ENCODE assay signal across 8 mouse cellular contexts in genomic region chr11:103360661-103361081, GRCm38 (mm10). TPM values are rescaled to one million over a fixed set of nuclear protein-coding genes. Genes with fewer than 3 reads are reported as not detected.
A peak's percentile ranks its signal among the peaks of the same experiment; 100 is the strongest.
DNase-seq lines count a peak whose midpoint lies in the region; ATAC-seq and TF ChIP-seq lines count a peak whose summit lies in the region.

No protein-coding gene starts in this region.

- H3K27me3 ChIP-seq in heart, embryonic 10.5 days (ENCODE audit: insufficient read depth, poor library complexity, severe bottlenecking), result peaks cover 92% of the 10 kb centered on the region
- H3K27me3 ChIP-seq in E14TG2a.4 (ENCODE audit: insufficient read depth, low read length), result peaks cover 59% of the 10 kb centered on the region
- peaks cover 100% of the 10 kb centered on the region for H3K27me3 ChIP-seq in forebrain, embryonic 10.5 days (ENCODE audit: poor library complexity, severe bottlenecking)
- H3K27me3 ChIP-seq in limb, embryonic 14.5 days (ENCODE audit: control insufficient read depth, insufficient read depth, low read length), result peaks cover 79% of the 10 kb centered on the region
- peaks cover 28% of the 10 kb centered on the region for H3K27me3 ChIP-seq in stomach, embryonic 16.5 days (ENCODE audit: control insufficient read depth, insufficient read depth, low read length)

- WGBS in heart, embryonic 10.5 days, result 4% methylated on average over 42 of the region's 48 CpGs
- 3% methylated on average over 48 of the region's 48 CpGs for WGBS in forebrain, embryonic 10.5 days
- WGBS in limb, embryonic 14.5 days, result 3% methylated on average over 41 of the region's 48 CpGs
- WGBS in stomach, embryonic 16.5 days, result 3% methylated on average over 48 of the region's 48 CpGs

- H3K27ac ChIP-seq in heart, embryonic 10.5 days, result peak overlapping the region; percentile 89
- peak overlapping the region; percentile 83 for H3K27ac ChIP-seq in forebrain, embryonic 10.5 days
- H3K27ac ChIP-seq in limb, embryonic 14.5 days (replicated peaks; ENCODE audit: low read depth, low read length), result no peak overlapping the region
- peak overlapping the region; percentile 90 for H3K27ac ChIP-seq in stomach, embryonic 16.5 days (ENCODE audit: low read length)

- peak overlapping the region; percentile 57 for H3K9ac ChIP-seq in limb, embryonic 14.5 days (ENCODE audit: low read depth, low read length, severe bottlenecking)
- H3K9ac ChIP-seq in stomach, embryonic 16.5 days (ENCODE audit: low read length), result peak overlapping the region; percentile 88

- H3K4me3 ChIP-seq in heart, embryonic 10.5 days, result peak overlapping the region; percentile 68
- peak overlapping the region; percentile 82 for H3K4me3 ChIP-seq in E14TG2a.4 (replicated peaks; ENCODE audit: low read length)
- H3K4me3 ChIP-seq in forebrain, embryonic 10.5 days, result peak overlapping the region; percentile 62
- peak overlapping the region; percentile 47 for H3K4me3 ChIP-seq in limb, embryonic 14.5 days (replicated peaks; ENCODE audit: low read length)
- peak overlapping the region; percentile 56 for H3K4me3 ChIP-seq in stomach, embryonic 16.5 days (replicated peaks; ENCODE audit: low read length)

- DNase-seq in heart, embryonic 10.5 days (ENCODE audit: low spot score), result no peak
- no peak for DNase-seq in heart, postnatal 14 days
- DNase-seq in forebrain, embryonic 10.5 days (ENCODE audit: extremely low spot score, low spot score), result no peak
- no peak for DNase-seq in limb, embryonic 14.5 days (ENCODE audit: low spot score)
- no peak for DNase-seq in c-Kit-positive CD71-positive TER-119-positive erythroid progenitor cells, embryonic 14.5 days (ENCODE audit: low spot score)
- no peak for DNase-seq in ovary, postnatal 10 days (ENCODE audit: low spot score)

- no peak for TF ChIP-seq POLR2A in limb, embryonic 14.5 days (IDR thresholded peaks at IDR 0.05; ENCODE audit: borderline replicate concordance, extremely low read depth, insufficient read depth, insufficient read length)

- H3K9me3 ChIP-seq in heart, embryonic 10.5 days, result no peaks in the 10 kb centered on the region
- H3K9me3 ChIP-seq in E14TG2a.4 (ENCODE audit: low read length), result peaks cover 7% of the 10 kb centered on the region; the same call in 1 of the 2 replicates
- H3K9me3 ChIP-seq in forebrain, embryonic 10.5 days, result no peaks in the 10 kb centered on the region
- no peaks in the 10 kb centered on the region for H3K9me3 ChIP-seq in limb, embryonic 14.5 days (ENCODE audit: control insufficient read depth, low read length)
- H3K9me3 ChIP-seq in stomach, embryonic 16.5 days (replicated peaks; ENCODE audit: control insufficient read depth, low read length), result no peaks in the 10 kb centered on the region

- H3K36me3 ChIP-seq in heart, embryonic 10.5 days, result 0 out of 2 replicates have a peak, but pooled peaks cover 2% of the 10 kb centered on the region
- H3K36me3 ChIP-seq in E14TG2a.4 (ENCODE audit: insufficient read depth, low read length), result peaks cover 9% of the 10 kb centered on the region
- H3K36me3 ChIP-seq in forebrain, embryonic 10.5 days (replicated peaks), result 0 out of 2 replicates have a peak, but pooled peaks cover 2% of the 10 kb centered on the region
- H3K36me3 ChIP-seq in limb, embryonic 14.5 days (ENCODE audit: control insufficient read depth, insufficient read depth, low read length), result no peaks in the 10 kb centered on the region; the same call in 1 of the 2 replicates
- H3K36me3 ChIP-seq in stomach, embryonic 16.5 days (ENCODE audit: control insufficient read depth, insufficient read depth, low read length), result no peaks in the 10 kb centered on the region

- H3K4me1 ChIP-seq in heart, embryonic 10.5 days, result peaks cover 65% of the 10 kb centered on the region
- peaks cover 84% of the 10 kb centered on the region for H3K4me1 ChIP-seq in E14TG2a.4 (replicated peaks; ENCODE audit: low read depth, low read length)
- peaks cover 78% of the 10 kb centered on the region for H3K4me1 ChIP-seq in forebrain, embryonic 10.5 days
- H3K4me1 ChIP-seq in limb, embryonic 14.5 days (ENCODE audit: control insufficient read depth, insufficient read depth, low read length), result peaks cover 17% of the 10 kb centered on the region
- peaks cover 37% of the 10 kb centered on the region for H3K4me1 ChIP-seq in stomach, embryonic 16.5 days (ENCODE audit: control insufficient read depth, insufficient read depth, low read length)

- ATAC-seq in limb, embryonic 14.5 days (ENCODE audit: low FRiP score, low read depth), result peak; percentile 5; the same call in 1 of the 2 replicates
- no peak for ATAC-seq in stomach, embryonic 16.5 days (ENCODE audit: insufficient read depth, low FRiP score)

- intact Hi-C loops in heart, postnatal 14 days (cut with DNase I), result loop anchor here (5.0 kb wide), 1 partner anchor 197 kb away; no protein-coding TSS in a partner anchor

- peak overlapping the region; percentile 82 for H3K4me2 ChIP-seq in limb, embryonic 14.5 days (replicated peaks; ENCODE audit: low read depth, low read length, severe bottlenecking)
- peak overlapping the region; percentile 96 for H3K4me2 ChIP-seq in stomach, embryonic 16.5 days (ENCODE audit: low read depth, low read length)

- TF ChIP-seq CTCF in E14TG2a.4 (conservative IDR thresholded peaks at IDR 0.05; ENCODE audit: low read length), result no peak

RNA-seq across cellular contexts. Expression of gene Arhgap27, which starts 2.8 kb away (rescaled TPM):
- 5.7 and 6.0 TPM in 2 replicates for polyA plus RNA-seq in heart, embryonic 10.5 days (2016; fragmentation: Nextera tagmentation; extraction: Ambion mirVana)
- total RNA-seq in heart, postnatal 14 days (2021), result 10 to 100 TPM; 27.2 to 29.1 TPM
- polyA plus RNA-seq in forebrain, embryonic 10.5 days (2016; fragmentation: Nextera tagmentation; extraction: Ambion mirVana), result 3.7 and 3.8 TPM in 2 replicates
- polyA plus RNA-seq in limb, embryonic 14.5 days (2012; rRNA removed), result 14.1 and 16.7 TPM in 2 replicates
- polyA plus RNA-seq in limb, embryonic 14.5 days (2014; fragmentation: Nextera tagmentation; extraction: Ambion mirVana), result 8.4 and 9.4 TPM in 2 replicates
- polyA plus RNA-seq in stomach, embryonic 16.5 days (2015; fragmentation: Nextera tagmentation; extraction: Ambion mirVana), result 19.1 and 22.0 TPM in 2 replicates

RNA-seq across cellular contexts. Expression of gene Plekhm1, which starts 51.8 kb away (rescaled TPM):
- 6.7 and 6.9 TPM in 2 replicates for polyA plus RNA-seq in heart, embryonic 10.5 days (2016; fragmentation: Nextera tagmentation; extraction: Ambion mirVana)
- 10 to 100 TPM; 10.8 to 11.3 TPM for total RNA-seq in heart, postnatal 14 days (2021)
- polyA plus RNA-seq in forebrain, embryonic 10.5 days (2016; fragmentation: Nextera tagmentation; extraction: Ambion mirVana), result 8.4 TPM in 2 replicates
- 11.8 and 13.9 TPM in 2 replicates for polyA plus RNA-seq in limb, embryonic 14.5 days (2012; rRNA removed)
- 9.6 and 10.7 TPM in 2 replicates for polyA plus RNA-seq in limb, embryonic 14.5 days (2014; fragmentation: Nextera tagmentation; extraction: Ambion mirVana)
- polyA plus RNA-seq in stomach, embryonic 16.5 days (2015; fragmentation: Nextera tagmentation; extraction: Ambion mirVana), result 7.5 and 8.5 TPM in 2 replicates
